Mouse (Mus musculus) hindbrain, embryonic 11.5 days (tissue): ENCODE measurements at regions not wholly inside any gene's neighbourhood (a gene's known extent, or its start where the extent isn't known, plus 50 kb on each side); places are given as distances from the start of the nearest gene placed in this dataset.

Source experiments
- ATAC-seq: fragments of 200-750 bp; cut with Nextera tagmentation; 2 replicates; pipeline ENCODE4 v1.8.0; 2017; ENCODE audit warnings: mild to moderate bottlenecking, moderate TSS enrichment, moderate library complexity; ENCODE audit not compliant: low FRiP score
- DNase-seq: peaks from one replicate; pipeline ENCODE4 v3.0.0-alpha.2; 2015; ENCODE audit warnings: low spot score
- H3K27ac ChIP-seq: fragments of 300-500 bp; sonication (generic); 2 replicates; pipeline ENCODE4 v1.5.1; 2014; ENCODE audit warnings: mild to moderate bottlenecking, low read depth, low read length
- H3K27me3 ChIP-seq: fragments of 300-500 bp; sonication (generic); 2 replicates; pipeline ENCODE4 v1.6.1; 2014; ENCODE audit warnings: mild to moderate bottlenecking, low read length, moderate library complexity, mixed read lengths; ENCODE audit not compliant: control insufficient read depth, insufficient read depth
- H3K36me3 ChIP-seq: fragments of 300-500 bp; sonication (generic); 2 replicates; pipeline ENCODE4 v1.6.1; 2014; ENCODE audit warnings: mild to moderate bottlenecking, low read length, moderate library complexity, mixed read lengths; ENCODE audit not compliant: control insufficient read depth, insufficient read depth
- H3K4me1 ChIP-seq: fragments of 300-500 bp; sonication (generic); replicated peaks from 2 replicates; pipeline ENCODE4 v1.6.1; 2014; ENCODE audit warnings: low read length, mixed read lengths; ENCODE audit not compliant: control insufficient read depth, insufficient read depth
- H3K4me2 ChIP-seq: fragments of 300-500 bp; sonication (generic); replicated peaks from 2 replicates; pipeline ENCODE4 v1.6.1; 2014; ENCODE audit warnings: mild to moderate bottlenecking, low read depth, low read length
- H3K4me3 ChIP-seq: fragments of 300-500 bp; sonication (generic); 2 replicates; pipeline ENCODE4 v1.5.1; 2014; ENCODE audit warnings: low read depth, low read length
- H3K9ac ChIP-seq: fragments of 300-500 bp; sonication (generic); 2 replicates; pipeline ENCODE4 v1.6.1; 2014; ENCODE audit warnings: low read depth, low read length
- H3K9me3 ChIP-seq: fragments of 300-500 bp; sonication (generic); 2 replicates; pipeline ENCODE4 v1.6.1; 2016; ENCODE audit warnings: low read length; ENCODE audit not compliant: control insufficient read depth
- WGBS: fragments of 180-500 bp; shearing (Covaris S2); extraction: QIAGEN DNeasy Blood & Tissue Kit; methylation state at CpG from one replicate; pipeline ENCODE4 v1.1.7; 2014; 5-methylcytosine and 5-hydroxymethylcytosine counted together

- no peaks in the 10 kb centered on the region for H3K36me3 ChIP-seq
- no peaks in the 10 kb centered on the region for H3K4me1 ChIP-seq
- WGBS: 77% methylated on average over 6 of the region's 6 CpGs
- H3K4me2 ChIP-seq: no peak overlapping the region
- ATAC-seq: no peak
- no peak for DNase-seq
- H3K9ac ChIP-seq: no peak overlapping the region
- H3K4me3 ChIP-seq: no peak overlapping the region
- H3K9me3 ChIP-seq: no peaks in the 10 kb centered on the region
- H3K27ac ChIP-seq: no peak overlapping the region
- H3K27me3 ChIP-seq: no peaks in the 10 kb centered on the region
These were observed 92.0 kb downstream of the Cdc5l start for GRCm38 (mm10) chr17:45341573-45341972.

- no peaks in the 10 kb centered on the region for H3K9me3 ChIP-seq
- H3K9ac ChIP-seq: no peak overlapping the region
- ATAC-seq (no peak), DNase-seq (no peak)
- no peak overlapping the region for H3K27ac ChIP-seq
- WGBS: 92% methylated on average over 4 of the region's 4 CpGs
- no peak overlapping the region for H3K4me2 ChIP-seq
- no peaks in the 10 kb centered on the region for H3K27me3 ChIP-seq
- H3K36me3 ChIP-seq: no peaks in the 10 kb centered on the region
- H3K4me3 ChIP-seq: no peak overlapping the region
- H3K4me1 ChIP-seq: no peaks in the 10 kb centered on the region
These were observed 92.7 kb downstream of the Cdc5l start for GRCm38 (mm10) chr17:45340851-45341250.

GRCm38 (mm10) chr17:45339226-45339625 is 94.3 kb downstream of the Cdc5l start:
- Histone ChIP-seq H3K4me3 (no peak overlapping the region), H3K9ac (no peak overlapping the region), H3K9me3 (no peaks in the 10 kb centered on the region), H3K4me2 (no peak overlapping the region), H3K36me3 (no peaks in the 10 kb centered on the region), H3K27ac (no peak overlapping the region), H3K27me3 (no peaks in the 10 kb centered on the region), H3K4me1 (no peaks in the 10 kb centered on the region)
- DNase-seq: no peak
- WGBS: 70% methylated on average over 11 of the region's 11 CpGs
- ATAC-seq: no peak

GRCm38 (mm10) chr17:45338086-45338485 is 95.5 kb downstream of the Cdc5l start:
- H3K27me3 ChIP-seq: no peaks in the 10 kb centered on the region
- no peak for ATAC-seq
- DNase-seq: no peak
- no peak overlapping the region for H3K4me3 ChIP-seq
- H3K4me2 ChIP-seq: no peak overlapping the region
- no peak overlapping the region for H3K27ac ChIP-seq
- 86% methylated on average over 4 of the region's 4 CpGs for WGBS
- H3K36me3 ChIP-seq: no peaks in the 10 kb centered on the region
- H3K9ac ChIP-seq: no peak overlapping the region
- H3K9me3 ChIP-seq: no peaks in the 10 kb centered on the region
- no peaks in the 10 kb centered on the region for H3K4me1 ChIP-seq

- 87% methylated on average over 9 of the region's 9 CpGs for WGBS
- ATAC-seq (no peak), DNase-seq (no peak)
- H3K4me1 ChIP-seq: no peaks in the 10 kb centered on the region
- H3K4me3 ChIP-seq: no peak overlapping the region
- H3K4me2 ChIP-seq: no peak overlapping the region
- H3K27ac ChIP-seq: no peak overlapping the region
- H3K9ac ChIP-seq: no peak overlapping the region
- no peaks in the 10 kb centered on the region for H3K27me3 ChIP-seq
- no peaks in the 10 kb centered on the region for H3K36me3 ChIP-seq
- H3K9me3 ChIP-seq: no peaks in the 10 kb centered on the region
These were observed 97.9 kb downstream of the Cdc5l start for GRCm38 (mm10) chr17:45335586-45336151.

- Histone ChIP-seq H3K27me3 (no peaks in the 10 kb centered on the region), H3K4me1 (no peaks in the 10 kb centered on the region), H3K36me3 (no peaks in the 10 kb centered on the region), H3K9ac (no peak overlapping the region), H3K27ac (no peak overlapping the region), H3K4me2 (no peak overlapping the region), H3K4me3 (no peak overlapping the region), H3K9me3 (no peaks in the 10 kb centered on the region)
- WGBS: 68% methylated on average over 13 of the region's 13 CpGs
- no peak for DNase-seq
- no peak for ATAC-seq
These were observed 98.7 kb downstream of the Cdc5l start for GRCm38 (mm10) chr17:45334732-45335381.

- H3K4me3 ChIP-seq: no peak overlapping the region
- no peaks in the 10 kb centered on the region for H3K4me1 ChIP-seq
- no peaks in the 10 kb centered on the region for H3K36me3 ChIP-seq
- DNase-seq (no peak), ATAC-seq (no peak)
- 69% methylated on average over 12 of the region's 12 CpGs for WGBS
- no peaks in the 10 kb centered on the region for H3K9me3 ChIP-seq
- no peaks in the 10 kb centered on the region for H3K27me3 ChIP-seq
- no peak overlapping the region for H3K27ac ChIP-seq
- no peak overlapping the region for H3K4me2 ChIP-seq
- no peak overlapping the region for H3K9ac ChIP-seq
These were observed 101.2 kb downstream of the Cdc5l start for GRCm38 (mm10) chr17:45332321-45332720.

- H3K36me3 ChIP-seq: no peaks in the 10 kb centered on the region
- no peak overlapping the region for H3K27ac ChIP-seq
- 65% methylated on average over 9 of the region's 9 CpGs for WGBS
- H3K9ac ChIP-seq: no peak overlapping the region
- no peak overlapping the region for H3K4me2 ChIP-seq
- H3K4me3 ChIP-seq: no peak overlapping the region
- H3K9me3 ChIP-seq: no peaks in the 10 kb centered on the region
- no peaks in the 10 kb centered on the region for H3K27me3 ChIP-seq
- no peaks in the 10 kb centered on the region for H3K4me1 ChIP-seq
- ATAC-seq (no peak), DNase-seq (no peak)
These were observed 104.3 kb downstream of the Cdc5l start for GRCm38 (mm10) chr17:45329241-45329640.

- no peaks in the 10 kb centered on the region for H3K4me1 ChIP-seq
- H3K4me3 ChIP-seq: no peak overlapping the region
- ATAC-seq: no peak
- H3K9me3 ChIP-seq: no peaks in the 10 kb centered on the region
- H3K27ac ChIP-seq: no peak overlapping the region
- no peak overlapping the region for H3K9ac ChIP-seq
- H3K36me3 ChIP-seq: no peaks in the 10 kb centered on the region
- H3K4me2 ChIP-seq: no peak overlapping the region
- WGBS: 75% methylated on average over 10 of the region's 10 CpGs
- no peaks in the 10 kb centered on the region for H3K27me3 ChIP-seq
- DNase-seq: peak; percentile 6
These were observed 106.8 kb downstream of the Cdc5l start for GRCm38 (mm10) chr17:45326726-45327125.
